Mouse (Mus musculus): ENCODE results near the gene Lgals8.
"Not testable (repeated sequence)": the region's sequence is repeated elsewhere in the genome, so short reads cannot be mapped to it uniquely, and the experiment has no call there.

The Lgals8 gene

GRCm38 (mm10) chr13:12464844-12465243 lies at the start of gene Lgals8:
Gene Lgals8, minus strand, starts transcription at chr13:12464944.
- no peak for DNase-seq

DNA sequence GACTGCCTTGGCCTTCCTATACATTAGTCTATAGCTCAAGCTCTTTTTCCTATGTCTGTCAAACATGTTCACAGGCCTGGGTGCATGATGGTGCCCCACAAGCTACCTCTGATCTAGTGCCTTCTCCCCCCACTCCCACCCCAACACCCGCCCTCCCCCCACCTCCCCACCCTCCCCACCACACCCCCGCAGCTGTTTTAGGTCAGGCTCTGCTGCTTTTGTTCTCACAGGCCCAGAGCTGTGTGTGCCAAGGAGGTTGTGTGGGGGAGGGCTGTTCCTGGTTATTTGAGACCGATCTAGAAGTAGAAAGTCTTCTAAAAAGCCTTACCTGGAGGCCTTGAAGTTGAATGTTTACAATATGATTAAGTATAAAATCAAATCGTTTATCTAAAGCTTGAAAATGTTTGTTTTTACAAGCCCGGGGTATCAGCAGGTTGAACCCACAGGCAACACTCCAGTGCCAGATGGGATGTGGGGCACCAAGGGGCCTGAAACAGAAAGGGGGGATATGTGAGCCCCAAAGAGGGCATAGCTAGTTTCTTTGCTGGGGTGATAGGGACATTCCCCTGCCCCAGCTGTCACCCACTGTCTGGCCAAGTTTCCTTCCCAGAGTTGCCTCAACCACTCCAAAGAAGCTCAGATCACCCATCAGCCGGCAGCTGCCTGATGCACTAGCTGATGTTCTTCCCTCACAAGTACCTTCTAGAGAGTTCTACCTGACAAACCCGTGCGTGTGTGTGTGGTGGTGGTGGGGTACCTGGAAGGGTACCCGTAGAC lies 46.6 kb upstream of the Lgals8 start:
- DNase-seq: no peak

DNA sequence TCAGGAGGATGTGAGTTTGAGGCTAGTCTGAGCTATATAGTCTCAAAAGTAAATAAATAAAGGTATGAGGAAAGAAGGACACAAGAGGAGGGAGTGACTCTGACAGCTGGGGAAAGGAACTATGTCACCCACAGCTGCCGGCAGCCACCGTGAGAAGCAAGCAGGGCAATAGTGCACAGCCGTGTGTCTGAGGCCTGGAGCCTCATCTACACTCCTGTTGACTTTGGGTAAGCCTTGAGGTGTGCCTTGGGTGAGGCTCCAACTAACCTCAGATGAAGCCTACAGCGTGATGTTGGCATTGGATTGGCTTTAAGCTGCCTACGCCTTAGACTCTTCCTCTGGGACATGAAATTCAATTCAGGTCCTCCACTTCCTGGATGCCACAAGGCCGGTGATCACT lies 45.3 kb upstream of the Lgals8 start:
- no peak for DNase-seq

GRCm38 (mm10) chr13:12507426-12507825 lies 42.7 kb upstream of the Lgals8 start:
- DNase-seq: no peak

- DNase-seq: no peak
Observed at GRCm38 (mm10) chr13:12505359-12505758, 40.6 kb upstream of the Lgals8 start.

DNA sequence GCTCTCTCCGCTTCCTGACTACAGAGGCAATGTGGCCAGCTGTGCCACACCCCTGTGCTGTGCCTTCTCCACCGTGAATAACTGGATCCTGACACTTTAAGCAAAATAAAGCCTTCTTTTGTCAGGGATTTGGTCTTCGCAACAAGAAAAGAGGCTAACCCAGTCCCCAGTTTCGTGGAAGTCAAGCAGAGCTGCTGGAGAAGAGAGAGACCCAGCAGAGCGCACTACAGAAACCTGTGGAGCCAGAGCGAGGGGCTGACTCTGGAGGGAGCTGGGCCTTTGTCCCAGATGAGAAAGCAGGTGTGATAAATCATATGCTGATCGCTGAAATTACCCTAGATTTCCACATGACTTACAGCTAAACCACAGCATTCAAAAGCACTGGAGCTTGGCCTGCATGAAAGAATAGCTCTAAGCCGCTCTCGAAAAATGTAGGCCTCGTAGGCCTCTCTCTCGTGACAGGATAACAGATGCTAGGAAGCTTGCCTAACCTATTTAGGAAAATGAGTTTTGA lies 38.6 kb upstream of the Lgals8 start:
- no peak for DNase-seq

- no peak for DNase-seq
Observed at GRCm38 (mm10) chr13:12502665-12503237, 38.0 kb upstream of the Lgals8 start.

DNA sequence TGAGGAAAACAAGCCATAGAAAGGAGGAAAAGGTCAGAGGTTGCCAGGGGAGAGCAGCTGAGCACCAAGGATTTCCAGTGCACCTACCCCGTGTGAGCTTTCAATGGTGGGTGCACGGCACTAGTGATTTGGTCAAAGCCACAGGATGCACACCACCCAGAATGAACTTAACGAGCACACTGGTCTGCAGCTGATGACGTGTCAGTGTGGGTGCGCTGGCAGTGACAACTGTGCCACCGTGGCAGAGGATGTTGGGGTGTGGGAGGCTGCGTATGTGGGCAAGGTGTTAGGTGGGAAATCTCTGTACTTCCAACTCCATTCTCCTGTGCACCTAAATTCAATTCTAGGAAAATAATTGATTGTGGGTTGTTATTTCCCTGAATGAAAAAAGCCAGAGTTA lies 34.4 kb upstream of the Lgals8 start:
- no peak for DNase-seq

DNA sequence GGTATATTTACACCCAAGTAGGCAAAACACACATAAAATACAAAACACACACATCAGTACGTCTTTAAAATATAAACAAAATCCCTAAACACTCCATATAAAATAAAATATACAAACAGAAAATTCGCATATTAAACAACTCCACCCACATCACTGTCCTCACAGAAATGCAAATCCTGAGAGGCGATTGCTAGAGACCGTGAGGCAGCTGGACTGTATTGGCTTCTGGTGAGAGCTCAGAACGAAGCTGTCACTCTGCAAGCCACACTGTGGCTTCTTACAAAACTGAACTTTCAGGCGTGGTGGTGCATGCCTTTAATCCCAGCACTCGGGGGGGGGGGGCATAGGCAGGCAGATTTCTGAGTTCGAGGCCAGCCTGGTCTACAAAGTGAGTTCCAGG lies 33.1 kb upstream of the Lgals8 start:
- DNase-seq: no peak

GRCm38 (mm10) chr13:12494750-12495149 lies 30.0 kb upstream of the Lgals8 start:
- DNase-seq: no peak

DNA sequence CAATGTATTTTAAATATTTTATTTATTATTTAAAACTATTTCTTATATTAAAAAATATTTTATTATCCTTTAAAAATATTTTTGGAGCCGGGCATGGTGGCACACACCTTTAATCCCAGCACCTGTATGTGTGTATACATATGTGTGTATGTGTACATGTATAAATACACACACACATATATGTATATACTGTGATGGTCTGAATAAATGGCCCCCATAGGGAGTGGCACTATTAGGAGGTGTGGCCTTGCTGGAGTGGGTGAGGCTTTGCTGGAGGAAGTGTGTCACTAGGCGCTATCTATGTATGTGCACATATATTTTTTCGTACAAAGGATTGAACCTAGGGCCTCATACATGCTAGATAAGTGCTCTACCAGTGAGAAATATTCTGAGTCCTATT lies 27.8 kb upstream of the Lgals8 start:
- DNase-seq: no peak

- DNase-seq: no peak
Observed at GRCm38 (mm10) chr13:12485640-12486039, 20.9 kb upstream of the Lgals8 start.

DNA sequence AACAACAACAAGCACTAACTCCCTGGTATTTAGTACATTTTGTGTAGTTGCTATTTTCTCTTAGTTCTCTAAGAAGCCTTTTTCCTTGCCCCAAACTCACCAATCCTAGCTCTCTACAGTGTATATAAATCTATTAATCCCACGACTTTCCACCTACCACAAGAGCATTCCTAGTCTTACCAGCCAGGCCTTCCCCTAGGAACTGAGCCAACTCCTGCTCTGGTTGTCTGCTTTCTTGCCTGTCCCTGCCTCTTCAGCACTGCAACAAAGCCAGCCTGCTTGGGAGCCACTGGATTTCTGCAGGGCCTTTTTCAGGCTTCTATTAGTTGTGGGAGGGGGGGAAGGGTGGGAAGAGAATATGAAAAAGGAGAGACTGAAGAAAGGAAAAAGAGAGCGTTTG lies 20.5 kb upstream of the Lgals8 start:
- no peak for DNase-seq

GRCm38 (mm10) chr13:12479802-12480201 lies 15.1 kb upstream of the Lgals8 start:
- DNase-seq: no peak

GRCm38 (mm10) chr13:12478301-12478700 lies 13.6 kb upstream of the Lgals8 start:
- no peak for DNase-seq

- DNase-seq: no peak
Observed at GRCm38 (mm10) chr13:12476886-12477285, 12.1 kb upstream of the Lgals8 start.

GRCm38 (mm10) chr13:12475239-12475638 lies 10.5 kb upstream of the Lgals8 start:
- no peak for DNase-seq

DNA sequence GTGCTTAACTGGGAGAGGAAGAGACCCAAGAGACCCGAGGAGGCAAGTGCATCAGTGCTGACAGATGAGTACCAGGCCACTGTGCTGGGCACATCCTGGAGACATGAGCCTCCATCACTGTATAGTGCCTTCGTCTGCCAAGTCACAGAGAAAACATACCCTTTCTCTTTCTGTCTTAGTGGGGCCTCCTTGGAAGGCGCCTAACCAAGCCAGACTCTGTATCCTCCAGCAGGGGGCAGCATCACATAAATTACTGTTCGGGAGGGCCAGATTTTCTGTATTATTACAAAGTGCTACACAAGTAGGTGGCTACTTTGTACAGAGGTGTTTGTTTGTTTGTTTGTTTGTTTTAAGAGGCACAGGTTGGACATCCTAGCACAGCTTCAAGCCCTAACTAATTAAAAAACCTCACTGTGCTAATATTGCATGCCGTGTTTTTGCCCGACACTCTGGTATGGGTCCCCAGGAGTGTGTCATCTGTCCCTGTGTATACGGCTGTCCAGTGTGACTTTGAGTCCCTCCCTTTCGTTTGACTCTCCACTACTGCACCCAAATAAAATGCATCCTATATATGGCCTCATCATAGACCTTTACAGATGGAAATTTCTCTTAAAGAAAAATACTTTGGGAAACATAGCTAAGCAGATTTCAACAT lies 9.1 kb upstream of the Lgals8 start:
- peak; percentile 69 to 81 for DNase-seq

GRCm38 (mm10) chr13:12468488-12468887 lies 3.7 kb upstream of the Lgals8 start:
- no peak for DNase-seq

- not testable (repeated sequence) for DNase-seq
Observed at GRCm38 (mm10) chr13:12464159-12464558, 585 bp downstream of the Lgals8 start.

DNA sequence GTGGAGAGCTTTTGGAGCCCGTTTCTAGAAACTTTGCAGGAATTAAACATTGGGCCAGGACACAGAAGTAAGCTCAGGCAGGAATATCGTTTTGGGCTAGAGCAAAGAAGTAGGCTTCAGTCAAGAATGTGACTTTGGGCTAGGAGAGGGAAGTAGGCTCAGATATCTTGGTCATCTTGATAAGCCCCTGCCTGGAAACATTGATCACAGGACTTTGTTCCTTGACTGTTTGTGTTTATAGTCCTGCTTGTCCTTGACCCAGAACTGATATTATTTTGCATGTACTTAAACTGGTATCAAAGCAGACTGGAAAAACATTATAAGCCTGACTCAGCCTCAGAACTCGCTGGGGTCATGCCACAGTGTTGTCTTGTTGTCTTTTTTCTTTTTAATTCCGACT lies 2.1 kb downstream of the Lgals8 start:
- DNase-seq: no peak

DNA sequence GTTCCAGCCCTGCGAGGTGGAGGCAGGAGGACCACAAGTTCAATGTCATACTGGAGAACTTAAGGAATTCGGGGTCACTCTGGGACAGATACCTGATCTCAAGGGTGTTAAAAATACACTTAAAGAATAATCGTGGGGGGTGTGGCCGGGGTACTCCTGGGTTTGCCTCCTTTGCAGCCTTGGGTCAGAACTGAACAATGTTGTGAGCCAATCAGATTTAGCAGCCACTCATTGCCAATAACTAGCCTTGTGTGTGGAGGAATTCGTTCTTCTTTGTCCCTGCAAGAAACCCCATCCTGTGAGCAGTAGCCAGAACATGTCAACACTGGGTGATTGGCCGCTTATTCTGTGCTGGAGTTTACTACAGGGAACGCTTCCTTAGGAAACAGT lies 3.0 kb downstream of the Lgals8 start:
- DNase-seq: no peak

GRCm38 (mm10) chr13:12460881-12461729 lies 3.6 kb downstream of the Lgals8 start:
- peak; percentile 96 to 97 for DNase-seq
